Mouse (Mus musculus) CH12.LX (cell line): ENCODE data around the gene Phactr3. TPM values are rescaled to one million over a fixed set of nuclear protein-coding genes. Genes with fewer than 3 reads are reported as not detected.

Experiments
- DNase-seq: peaks from one replicate; pipeline ENCODE4 v3.0.0-alpha.2; 2013; ENCODE audit errors: extremely low read depth
- H3K27ac ChIP-seq: 2 replicates; pipeline ENCODE4 v1.5.1; 2012; ENCODE audit warnings: low read depth, mild to moderate bottlenecking, control low read depth, moderate library complexity; ENCODE audit not compliant: insufficient read depth
- H3K27me3 ChIP-seq: replicated peaks from 2 replicates; pipeline ENCODE3; 2012; ENCODE audit warnings: inconsistent platforms
- H3K36me3 ChIP-seq, 2 experiments: replicated peaks in 1 of 2; 2 replicates each; pipeline versions ENCODE3 to v1.6.1; 2012; ENCODE audit warnings: inconsistent platforms in 1 of 2, low read length in 1 of 2, mild to moderate bottlenecking in 1 of 2, mixed read lengths in 1 of 2, moderate library complexity in 1 of 2; ENCODE audit not compliant: control insufficient read depth in 1 of 2, insufficient read depth in 1 of 2
- H3K4me1 ChIP-seq, 2 experiments: 2 replicates each; pipeline ENCODE4 v1.6.1; 2012; ENCODE audit warnings: inconsistent platforms in 1 of 2, moderate library complexity in 1 of 2; ENCODE audit not compliant: insufficient read depth in 2 of 2, control insufficient read depth in 1 of 2
- H3K4me2 ChIP-seq: 2 replicates; pipeline ENCODE4 v1.6.1; 2012; ENCODE audit warnings: low read depth, mild to moderate bottlenecking, control low read depth; ENCODE audit not compliant: poor library complexity, insufficient read depth, severe bottlenecking
- H3K4me3 ChIP-seq, 3 experiments: fragments of 150-350 bp in 1 of 3; sonication (generic) in 1 of 3; replicated peaks in 1 of 3; 2 replicates each; pipeline versions ENCODE3 to v1.5.1; 2011 to 2012; ENCODE audit warnings: low read depth in 2 of 3, low read length in 2 of 3, mild to moderate bottlenecking in 2 of 3, moderate library complexity in 2 of 3, control low read depth in 1 of 3, improper control_type of control experiment in 1 of 3, inconsistent platforms in 1 of 3, mixed read lengths in 1 of 3; ENCODE audit not compliant: poor library complexity in 1 of 3
- H3K79me2 ChIP-seq: replicated peaks from 2 replicates; pipeline ENCODE4 v1.6.1; 2012; ENCODE audit warnings: mild to moderate bottlenecking, moderate library complexity; ENCODE audit not compliant: control insufficient read depth, poor library complexity, insufficient read depth, severe bottlenecking; ENCODE audit errors: extremely low read depth
- H3K9ac ChIP-seq: 2 replicates; pipeline ENCODE4 v1.6.1; 2012; ENCODE audit warnings: low read depth, mild to moderate bottlenecking, control low read depth, moderate library complexity; ENCODE audit not compliant: insufficient read depth
- H3K9me3 ChIP-seq: replicated peaks from 2 replicates; pipeline ENCODE3; 2012; ENCODE audit warnings: low read length, inconsistent platforms, mixed read lengths
- EP300 ChIP-seq: IDR thresholded peaks from 2 replicates; pipeline ENCODE4 v1.6.1; 2011; ENCODE audit warnings: low read length, improper control_type of control experiment
- ETS1 ChIP-seq: conservative IDR thresholded peaks from 2 replicates; pipeline ENCODE4 v1.6.1; 2012; ENCODE audit warnings: low read depth, mild to moderate bottlenecking, inconsistent platforms, low read length, improper control_type of control experiment, moderate library complexity
- GABPA ChIP-seq: IDR thresholded peaks from 2 replicates; pipeline ENCODE4 v1.6.1; 2012; ENCODE audit warnings: low read depth, low read length, improper control_type of control experiment, inconsistent platforms; ENCODE audit not compliant: insufficient replicate concordance
- IRF4 ChIP-seq: IDR thresholded peaks from 2 replicates; pipeline ENCODE4 v1.6.1; 2014; ENCODE audit warnings: low read depth, mild to moderate bottlenecking, inconsistent platforms, low read length, improper control_type of control experiment
- JUN ChIP-seq: IDR thresholded peaks from 2 replicates; pipeline ENCODE4 v1.6.1; 2011; ENCODE audit warnings: low read depth, mild to moderate bottlenecking, low read length, improper control_type of control experiment, moderate library complexity; ENCODE audit not compliant: insufficient read depth
- JUND ChIP-seq: conservative IDR thresholded peaks from 2 replicates; pipeline ENCODE4 v1.6.1; 2011; ENCODE audit warnings: low read depth, low read length, improper control_type of control experiment
- MAX ChIP-seq: IDR thresholded peaks from 2 replicates; pipeline ENCODE4 v1.6.1; 2011; ENCODE audit warnings: low read length, improper control_type of control experiment
- MEF2A ChIP-seq: IDR thresholded peaks from 2 replicates; pipeline ENCODE4 v1.6.1; 2014; ENCODE audit warnings: low read depth, mild to moderate bottlenecking, inconsistent platforms, low read length, improper control_type of control experiment, borderline replicate concordance
- MYC ChIP-seq: IDR thresholded peaks from 2 replicates; pipeline ENCODE4 v1.6.1; 2011; ENCODE audit warnings: low read depth, mild to moderate bottlenecking, improper control_type of control experiment, low read length
- NELFE ChIP-seq: IDR thresholded peaks from 2 replicates; pipeline ENCODE4 v1.6.1; 2011; ENCODE audit warnings: low read depth, low read length, improper control_type of control experiment
- NRF1 ChIP-seq: IDR thresholded peaks from 2 replicates; pipeline ENCODE4 v1.6.1; 2014; ENCODE audit warnings: low read depth, mild to moderate bottlenecking, inconsistent platforms, low read length, improper control_type of control experiment, moderate library complexity
- POLR2A ChIP-seq: IDR thresholded peaks from 2 replicates; pipeline ENCODE4 v1.6.1; 2011; ENCODE audit warnings: low read depth, mild to moderate bottlenecking, improper control_type of control experiment, low read length
- POLR2AphosphoS2 ChIP-seq: IDR thresholded peaks from 2 replicates; pipeline ENCODE4 v1.6.1; 2011; ENCODE audit warnings: low read depth, low read length, improper control_type of control experiment
- RAD21 ChIP-seq: IDR thresholded peaks from 2 replicates; pipeline ENCODE4 v1.6.1; 2011; ENCODE audit warnings: low read depth, mild to moderate bottlenecking, low read length, improper control_type of control experiment, moderate library complexity
- RCOR1 ChIP-seq: conservative IDR thresholded peaks from 2 replicates; pipeline ENCODE4 v1.6.1; 2012; ENCODE audit warnings: low read depth, mild to moderate bottlenecking, inconsistent platforms, low read length, improper control_type of control experiment
- SMC3 ChIP-seq: IDR thresholded peaks from 2 replicates; pipeline ENCODE4 v1.6.1; 2011; ENCODE audit warnings: low read depth, low read length, improper control_type of control experiment
- USF1 ChIP-seq: IDR thresholded peaks from 2 replicates; pipeline ENCODE4 v1.6.1; 2014; ENCODE audit warnings: low read depth, mild to moderate bottlenecking, inconsistent platforms, low read length, improper control_type of control experiment
- USF2 ChIP-seq: conservative IDR thresholded peaks from 2 replicates; pipeline ENCODE4 v1.6.1; 2011; ENCODE audit warnings: low read depth, low read length, improper control_type of control experiment
- ZKSCAN1 ChIP-seq: IDR thresholded peaks from 2 replicates; pipeline ENCODE4 v1.6.1; 2012; ENCODE audit warnings: low read depth, inconsistent platforms, low read length, improper control_type of control experiment, borderline replicate concordance
- ZMIZ1 ChIP-seq: IDR thresholded peaks from 2 replicates; pipeline ENCODE4 v1.6.1; 2012; ENCODE audit warnings: low read depth, mild to moderate bottlenecking, inconsistent platforms, low read length, improper control_type of control experiment
- ZNF384 ChIP-seq: IDR thresholded peaks from 2 replicates; pipeline ENCODE4 v1.6.1; 2012; ENCODE audit warnings: low read depth, low read length, improper control_type of control experiment, inconsistent platforms
- dilution Hi-C: fragments of 300-500 bp; cut with MboI; formaldehyde crosslinking; loops from 2 replicates; pipeline ENCODE4 v1.14.3; 2020; ENCODE audit warnings: low sequenced_read_pairs; ENCODE audit not compliant: extremely low pct_unique_long_range_greater_than_20kb, extremely low pct_ligation_motif_present
- in situ Hi-C: fragments of 300-500 bp; cut with MboI; formaldehyde crosslinking; loops from 3 replicates; pipeline ENCODE4 v1.14.3; 2019; ENCODE audit warnings: low sequenced_read_pairs, low pct_ligation_motif_present, low pct_unique_long_range_greater_than_20kb, mixed read lengths
- polyA plus RNA-seq: library from polyadenylated mRNA; unstranded; fragments of >175 nt; gene quantifications from 2 replicates; pipeline ENCODE4 v1.2.1, GENCODE M21; 2012; ENCODE audit warnings: low read depth; ENCODE audit not compliant: insufficient read length
- total RNA-seq, 2 experiments: library from RNA; depleted of rRNA; stranded (reverse); fragments of 300-350 nt in 1 of 2; fragments of >200 nt in 1 of 2; gene quantifications; 2 replicates each; pipeline ENCODE4 v1.2.3; 2012 to 2014

Gene Phactr3
- total and polyA plus RNA-seq, 3 experiments, result 0.21 to 0.75 TPM; not detected in 1

- dilution Hi-C loops, result no loop called here
- H3K4me3 ChIP-seq, result no peak overlapping the region
Measured at GRCm38 (mm10) chr2:178142291-178143023, 23.7 kb downstream of the Phactr3 start.

GRCm38 (mm10) chr2:178143024-178143415, 24.2 kb downstream of the Phactr3 start:
- dilution Hi-C loops, result no loop called here
- H3K4me1 ChIP-seq, result no peaks in the 10 kb centered on the region
- no peak overlapping the region for H3K9ac ChIP-seq
- H3K9me3 ChIP-seq, result no peaks in the 10 kb centered on the region
- H3K79me2 ChIP-seq, result no peaks in the 10 kb centered on the region
- no peak for DNase-seq
- peaks cover 93% of the 10 kb centered on the region for H3K27me3 ChIP-seq
- no peak overlapping the region for H3K4me3 ChIP-seq
- no peak overlapping the region for H3K4me2 ChIP-seq
- TF ChIP-seq RAD21 (no peak), USF2 (no peak), POLR2AphosphoS2 (no peak), GABPA (no peak), ZKSCAN1 (no peak), MEF2A (no peak), ETS1 (no peak), RCOR1 (no peak), IRF4 (no peak), SMC3 (no peak), MYC (no peak), NELFE (no peak), JUN (no peak), ZMIZ1 (no peak), POLR2A (no peak)
- TF ChIP-seq, all 38 proteins: peak for 0
- Histone ChIP-seq H3K36me3 (no peaks in the 10 kb centered on the region), H3K27ac (no peak overlapping the region)
- in situ Hi-C loops, result no loop called here

More at GRCm38 (mm10) chr2:178142291-178143023, 23.7 kb downstream of the Phactr3 start:
- no peak overlapping the region for H3K9ac ChIP-seq
- H3K27ac ChIP-seq, result no peak overlapping the region
- no peak overlapping the region for H3K4me2 ChIP-seq
- peaks cover 93% of the 10 kb centered on the region for H3K27me3 ChIP-seq
- DNase-seq, result no peak
- H3K4me1 ChIP-seq, result no peaks in the 10 kb centered on the region
- no peaks in the 10 kb centered on the region for H3K36me3 ChIP-seq
- H3K79me2 ChIP-seq, result no peaks in the 10 kb centered on the region
- H3K9me3 ChIP-seq, result no peaks in the 10 kb centered on the region
- in situ Hi-C loops, result no loop called here
- TF ChIP-seq USF2, result no peak
- no peak for TF ChIP-seq USF1
- TF ChIP-seq JUND, result no peak
- TF ChIP-seq ZNF384, result no peak
- no peak for TF ChIP-seq NRF1
- no peak for TF ChIP-seq MAX
- no peak for TF ChIP-seq IRF4
- no peak for TF ChIP-seq EP300
- TF ChIP-seq GABPA, result no peak
